ENCODE assay signal across 8 mouse cellular contexts in genomic region chr10:17947175-17947906, GRCm38 (mm10). TPM values are rescaled to one million over a fixed set of nuclear protein-coding genes. Genes with fewer than 3 reads are reported as not detected.
DNase-seq lines count a peak whose midpoint lies in the region; ATAC-seq lines count a peak whose summit lies in the region.

No protein-coding gene starts in this region.

- no peaks in the 10 kb centered on the region for H3K27me3 ChIP-seq in hindbrain, embryonic 11.5 days (ENCODE audit: control insufficient read depth, insufficient read depth, low read length)

- ATAC-seq in hindbrain, embryonic 11.5 days (ENCODE audit: low FRiP score): peak; percentile 67

- H3K4me1 ChIP-seq in hindbrain, embryonic 11.5 days (replicated peaks; ENCODE audit: control insufficient read depth, insufficient read depth, low read length): no peaks in the 10 kb centered on the region

- peak overlapping the region; percentile 66 for H3K4me2 ChIP-seq in hindbrain, embryonic 11.5 days (replicated peaks; ENCODE audit: low read depth, low read length)

- peak overlapping the region; percentile 75 for H3K27ac ChIP-seq in hindbrain, embryonic 11.5 days (ENCODE audit: low read depth, low read length)

- H3K9me3 ChIP-seq in hindbrain, embryonic 11.5 days (ENCODE audit: control insufficient read depth, low read length): no peaks in the 10 kb centered on the region

- peak overlapping the region; percentile 75 for H3K4me3 ChIP-seq in hindbrain, embryonic 11.5 days (ENCODE audit: low read depth, low read length)

- no peaks in the 10 kb centered on the region for H3K36me3 ChIP-seq in hindbrain, embryonic 11.5 days (ENCODE audit: control insufficient read depth, insufficient read depth, low read length)

- WGBS in hindbrain, embryonic 11.5 days: under 1% methylated on average over 46 of the region's 110 CpGs

- H3K9ac ChIP-seq in hindbrain, embryonic 11.5 days (ENCODE audit: low read depth, low read length): peak overlapping the region; percentile 92

- peak; percentile 68 for DNase-seq in NIH3T3 (ENCODE audit: low read depth)
- peak; percentile 69 for DNase-seq in cerebellum, adult 9-11 months
- DNase-seq in frontal cortex, postnatal 10 days (ENCODE audit: low spot score in 2 of 2): peak; percentile 37 to 61
- DNase-seq in hindbrain, embryonic 11.5 days (ENCODE audit: low spot score): peak; percentile 66
- peak; percentile 54 for DNase-seq in layer of hippocampus, postnatal 25 days (ENCODE audit: extremely low spot score in 1 of 2, low spot score in 1 of 2)
- DNase-seq in lung, postnatal 14 days: peak; percentile 77
- DNase-seq in ovary, postnatal 14 days (ENCODE audit: low spot score): peak; percentile 35
- peak; percentile 65 to 69 for DNase-seq in thymus, postnatal 10 days (ENCODE audit: low spot score in 2 of 2)

RNA-seq across cellular contexts. Expression of gene Heca, which starts 0.5 kb away (rescaled TPM):
- 4.6 and 5.5 TPM in 2 replicates for polyA plus RNA-seq in hindbrain, embryonic 11.5 days (2014; fragmentation: Nextera tagmentation; extraction: Ambion mirVana)
- 10 to 100 TPM; 26.3 to 28.2 TPM for total RNA-seq in layer of hippocampus, postnatal 25 days (2021)

Comparison
In these comparisons a context has a peak if more than half of its experiments do, and no peak if none do; other contexts are left out.
1. Peak in every context shown above with its lines: DNase-seq, ATAC-seq, H3K4me3 ChIP-seq and H3K27ac ChIP-seq.